Mouse (Mus musculus): ENCODE results near the gene Tmem132c.

DNA sequence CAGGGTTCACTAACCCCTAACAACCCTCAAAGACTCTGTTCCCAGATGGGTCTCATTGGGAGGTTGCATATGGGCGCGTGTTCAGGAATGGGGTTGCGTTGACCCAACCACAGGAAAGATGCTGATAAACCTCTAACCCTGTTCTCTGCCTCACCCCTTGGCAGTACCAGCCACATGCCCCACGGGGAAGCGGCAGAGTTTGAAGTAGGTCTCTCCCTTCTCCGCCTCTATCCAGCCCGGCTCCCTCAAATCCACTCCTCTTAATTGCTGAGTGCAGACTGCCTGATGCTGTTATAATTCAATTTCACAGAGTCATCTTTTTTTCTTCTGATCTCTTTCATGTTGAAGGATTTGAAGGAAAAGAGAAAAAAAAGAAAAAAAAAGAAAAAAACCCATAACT is 128.2 kb downstream of the Tmem132c start:
- TF ChIP-seq CTCF (IDR thresholded peaks at IDR 0.05; ENCODE audit: extremely low read depth, insufficient read length, insufficient replicate concordance, low read depth, low read length) (no peak), POLR2A (IDR thresholded peaks at IDR 0.05; ENCODE audit: low read depth, low read length) (no peak)

All from small intestine, adult 2 months (tissue).